Mouse (Mus musculus): ENCODE measurements at regions not wholly inside any gene's neighbourhood (a gene's known extent, or its start where the extent isn't known, plus 50 kb on each side); places are given as distances from the start of the nearest gene placed in this dataset.
"Not testable (repeated sequence)": the region's sequence is repeated elsewhere in the genome, so short reads cannot be mapped to it uniquely, and the experiment has no call there.

DNA sequence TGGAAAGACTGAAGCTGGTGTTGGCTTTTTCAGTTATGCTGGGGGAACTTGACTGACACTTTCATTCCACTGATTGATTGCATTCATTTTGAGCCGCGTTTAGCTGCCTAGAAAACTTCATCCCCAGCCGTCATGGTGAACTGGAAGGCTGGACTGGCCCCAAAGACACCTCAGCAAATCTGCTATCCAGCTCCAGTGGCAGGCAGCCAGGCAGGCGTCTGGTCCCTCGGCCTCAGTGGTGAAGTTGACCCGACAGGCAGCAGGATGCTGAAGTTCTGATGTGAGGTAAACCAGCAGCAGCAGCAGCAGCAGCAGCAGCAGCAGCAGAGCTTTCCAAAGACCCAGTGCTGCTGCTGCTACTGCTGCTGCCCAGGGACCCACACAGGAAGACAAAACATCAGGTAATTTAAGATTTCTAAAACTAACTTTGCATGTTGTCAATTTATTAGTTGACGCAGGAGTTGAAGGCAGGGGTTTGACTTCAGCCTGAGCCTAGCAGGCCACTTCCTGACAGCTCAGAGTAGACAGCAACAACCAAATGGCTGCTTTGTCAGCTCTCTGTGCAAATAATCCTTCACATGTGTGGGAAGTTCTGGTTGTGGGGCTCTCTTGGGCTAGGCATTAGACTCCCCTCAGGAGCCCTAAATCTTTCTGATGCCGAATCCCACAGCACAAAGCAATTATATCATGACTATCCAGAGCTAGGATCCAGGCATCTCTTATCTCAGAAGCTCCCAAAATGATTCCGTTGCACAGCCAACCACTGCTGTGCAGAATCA is 200.4 kb upstream of the Nhs start:
- peak; percentile 24 for DNase-seq (ENCODE audit: low read depth, low spot score)

DNA sequence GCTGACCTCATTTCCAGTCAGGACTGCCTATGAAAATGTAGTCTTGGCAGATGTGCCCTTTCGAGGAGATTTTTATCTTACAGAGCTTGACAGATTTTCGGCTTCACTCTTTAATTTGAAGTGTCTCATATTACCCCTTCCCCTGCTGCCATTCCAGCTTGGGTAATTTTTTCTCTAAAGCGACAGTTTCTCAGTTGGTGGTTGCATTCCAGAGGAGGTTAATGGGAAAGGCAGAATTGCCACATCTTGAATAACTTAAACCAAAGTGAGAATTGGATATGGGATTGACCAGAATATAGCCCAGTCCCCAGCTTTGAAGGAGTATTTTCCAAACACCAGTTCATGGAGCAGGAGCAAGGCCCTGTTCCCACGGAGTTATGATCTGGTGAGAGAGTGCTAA is 188.8 kb upstream of the Nhs start:
- DNase-seq (ENCODE audit: low read depth, low spot score) = peak; percentile 42

DNA sequence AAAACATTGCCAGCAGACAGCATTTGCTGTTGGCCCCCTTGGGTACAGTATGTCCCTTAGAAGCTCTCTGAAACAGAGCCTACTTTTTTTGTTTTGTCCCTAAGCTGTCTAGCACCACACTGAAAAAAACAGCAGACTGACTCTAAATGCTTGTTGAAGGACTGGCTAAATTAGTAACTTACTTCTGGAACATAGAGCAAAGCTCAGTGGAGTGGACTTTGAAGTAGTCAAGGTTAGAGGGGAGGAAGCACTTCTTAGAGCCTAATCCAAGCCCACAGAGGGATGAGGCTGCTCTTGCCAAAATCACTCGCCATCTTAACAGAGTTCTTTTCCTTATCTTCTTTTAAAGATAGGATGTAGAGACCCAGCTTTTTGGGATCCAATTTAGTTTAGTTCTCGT is 188.4 kb upstream of the Nhs start:
- DNase-seq (ENCODE audit: low read depth, low spot score) = no peak

DNA sequence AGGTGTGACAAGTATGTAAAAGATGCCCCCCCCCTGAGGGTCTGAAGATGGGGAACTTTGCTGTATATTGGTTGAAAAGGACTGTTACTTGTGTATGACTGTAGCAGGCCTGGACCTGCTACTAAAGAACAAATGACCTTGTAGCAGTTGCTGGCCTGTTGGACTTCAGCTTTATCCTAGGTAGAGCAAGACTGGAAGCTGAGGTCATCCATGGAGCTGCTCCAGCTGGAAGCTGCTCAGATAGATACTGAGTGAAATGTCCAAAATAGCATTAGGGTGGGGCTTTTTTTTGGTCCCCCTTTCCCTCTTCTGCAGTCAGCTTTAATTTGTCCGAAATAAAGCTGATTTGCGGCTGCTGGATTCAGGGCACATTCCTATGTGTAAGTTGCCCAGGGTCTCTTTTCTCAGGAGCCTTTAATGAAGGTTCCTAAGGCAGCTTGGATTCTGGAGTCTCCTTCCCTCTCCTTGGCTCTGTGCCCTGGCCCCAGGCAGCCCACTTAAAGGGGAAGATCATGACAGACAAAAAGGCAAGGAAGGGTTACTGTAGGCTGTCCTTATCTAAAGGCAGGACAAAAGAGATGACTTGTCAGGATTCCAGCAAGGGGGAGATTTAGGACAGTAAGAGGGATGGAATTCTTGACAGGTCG is 186.1 kb upstream of the Nhs start:
- DNase-seq (ENCODE audit: low read depth, low spot score) = no peak

DNA sequence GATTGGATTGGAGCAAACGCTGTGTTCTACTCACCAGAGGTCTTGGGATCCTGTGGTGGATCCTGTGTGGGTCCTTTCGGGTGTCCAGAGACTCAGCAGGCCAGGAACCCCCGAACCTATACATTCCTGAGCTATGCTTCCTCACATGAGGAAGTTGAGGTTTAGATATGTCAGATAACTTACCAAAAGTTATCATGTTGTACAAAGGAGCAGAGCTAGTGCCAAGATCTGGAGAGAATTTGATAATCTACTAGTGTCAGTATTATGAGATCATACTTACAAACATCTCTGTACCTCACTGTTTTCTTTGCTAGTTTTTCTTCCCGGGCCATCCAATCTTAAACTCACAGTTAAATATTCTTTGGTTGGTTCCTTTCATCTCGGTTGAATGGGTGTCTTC is 172.6 kb upstream of the Nhs start:
- no peak for DNase-seq (ENCODE audit: low read depth, low spot score)

DNA sequence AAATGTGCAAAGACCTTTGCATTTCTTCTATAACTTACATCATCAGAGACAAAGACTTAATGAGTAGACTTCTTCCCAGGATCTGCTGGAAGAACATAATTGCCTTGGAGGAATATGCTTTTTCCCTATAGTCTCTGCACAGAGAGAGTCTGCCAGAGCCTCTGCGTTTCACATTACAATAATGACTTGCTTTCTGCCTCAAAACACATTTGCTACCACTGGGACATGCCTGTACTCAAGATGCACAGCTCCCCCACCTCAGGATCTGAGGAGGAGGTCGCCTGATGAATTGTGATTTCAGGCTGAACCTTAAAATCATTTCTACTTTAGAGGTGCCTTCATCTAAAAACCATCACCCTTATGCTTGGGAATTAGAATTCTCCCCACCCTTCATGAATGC is 148.1 kb upstream of the Nhs start:
- no peak for DNase-seq (ENCODE audit: low read depth, low spot score)

DNA sequence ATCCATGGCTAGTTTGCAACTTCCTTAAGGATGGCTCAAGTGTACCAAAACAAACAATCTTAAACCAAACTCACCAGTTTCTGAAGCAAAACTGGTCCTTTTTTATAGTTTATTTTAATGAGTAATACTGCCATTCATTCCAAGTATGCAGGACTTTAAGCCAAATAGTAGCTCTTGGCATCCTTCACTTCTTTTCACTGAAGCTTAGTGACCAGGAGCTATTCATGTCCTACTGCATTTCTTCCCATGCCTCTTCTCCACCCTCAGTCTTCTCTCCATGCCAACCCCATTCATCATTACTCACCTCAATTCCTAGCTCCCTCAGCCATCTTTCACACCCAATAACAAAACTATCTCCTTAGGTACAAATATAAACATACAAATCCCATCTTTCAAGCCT is 144.6 kb upstream of the Nhs start:
- no peak for DNase-seq (ENCODE audit: low read depth, low spot score)

DNA sequence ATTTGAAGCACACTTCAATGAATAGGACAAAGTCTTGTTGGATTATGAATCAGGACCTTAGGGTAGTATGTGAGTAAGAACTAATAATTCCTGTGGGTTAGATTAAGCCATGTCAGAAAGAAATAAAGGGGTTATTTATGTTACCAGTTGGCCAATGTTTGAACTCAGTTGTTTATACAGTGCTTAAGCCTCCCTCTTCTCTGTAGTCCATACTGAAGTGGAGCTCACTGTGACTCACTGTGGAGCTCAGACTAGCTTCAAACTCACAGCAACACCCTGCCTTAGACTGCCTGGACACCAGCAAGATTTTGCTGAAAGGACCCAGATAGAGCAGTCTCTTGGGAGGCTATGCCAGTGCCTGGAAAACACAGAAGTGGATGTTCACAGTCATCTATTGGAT is 143.3 kb upstream of the Nhs start:
- no peak for DNase-seq (ENCODE audit: low read depth, low spot score)

DNA sequence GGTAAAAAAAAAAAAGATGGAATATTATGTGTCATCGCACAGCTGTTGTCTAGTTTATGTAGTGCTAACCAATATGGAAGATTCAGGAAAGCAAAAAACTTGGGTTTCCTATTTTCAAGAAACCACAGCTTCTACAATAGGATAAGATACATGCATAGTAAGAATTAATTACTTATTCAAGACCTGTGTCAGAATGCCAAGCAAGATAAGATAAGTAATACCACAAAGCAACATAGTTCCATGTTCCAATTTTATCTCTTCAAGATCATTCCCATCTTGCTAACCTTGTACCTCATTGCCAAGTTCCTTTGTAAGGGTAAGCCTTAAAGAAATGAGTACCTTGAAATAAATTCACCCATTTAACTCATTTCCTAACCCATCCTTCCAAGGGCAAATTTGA is 131.7 kb upstream of the Nhs start:
- no peak for DNase-seq (ENCODE audit: low read depth, low spot score)

DNA sequence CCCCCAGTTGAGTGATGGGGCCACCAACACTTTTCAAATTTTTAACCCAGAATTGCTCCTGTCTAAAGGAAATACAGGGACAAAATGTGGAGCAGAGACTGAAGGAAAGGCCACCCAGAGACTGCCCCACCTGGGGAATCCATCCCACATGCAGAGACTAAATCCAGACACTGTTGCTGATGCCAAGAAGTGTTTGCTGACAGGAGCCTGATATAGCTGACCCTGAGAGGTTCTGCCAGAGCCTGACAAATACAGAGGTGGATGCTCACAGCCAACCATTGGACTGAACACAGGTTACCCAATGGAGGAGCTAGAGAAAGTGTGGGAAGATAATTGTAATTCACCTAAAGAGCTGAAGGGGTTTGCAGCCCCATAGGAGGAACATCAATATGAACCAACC is 126.6 kb upstream of the Nhs start:
- not testable (repeated sequence) for DNase-seq (ENCODE audit: low read depth, low spot score)

DNA sequence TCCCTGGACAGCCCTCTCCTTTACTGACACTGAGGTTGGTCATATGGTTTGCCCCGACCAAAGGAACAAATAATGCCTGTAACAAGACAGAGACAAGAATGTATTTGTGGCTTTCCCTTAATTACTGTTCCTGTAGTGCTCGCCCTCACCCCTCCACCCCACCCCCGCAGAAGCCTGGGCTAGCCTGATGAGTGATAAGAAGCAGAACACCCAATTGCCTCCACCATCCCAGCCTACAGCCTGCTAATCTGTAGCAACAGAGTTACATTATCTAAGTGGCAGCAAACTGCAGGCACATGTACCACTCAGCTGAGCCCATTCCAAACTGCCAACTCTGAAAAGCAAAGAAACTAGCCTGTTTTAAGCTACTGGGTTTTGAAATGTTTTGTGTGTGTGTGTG is 124.7 kb upstream of the Nhs start:
- DNase-seq (ENCODE audit: low read depth, low spot score) = no peak

DNA sequence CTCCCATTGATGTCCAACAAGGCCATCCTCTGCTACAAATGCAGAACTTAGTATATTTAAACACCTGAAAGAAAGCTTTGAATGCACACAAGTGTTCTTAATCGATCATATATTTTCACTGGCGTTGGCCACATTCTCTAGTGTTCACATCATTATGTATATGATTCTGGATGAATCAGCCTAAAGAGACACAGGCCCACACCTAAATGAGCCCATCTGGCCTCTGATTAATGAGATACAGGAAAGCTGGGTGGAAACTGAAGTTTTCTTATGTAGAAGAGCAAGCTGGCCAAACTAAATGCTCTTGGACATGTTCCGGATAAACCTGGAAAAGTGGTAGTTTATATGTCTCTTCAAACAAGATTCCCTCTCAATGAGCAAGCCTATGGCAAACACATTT is 123.2 kb upstream of the Nhs start:
- DNase-seq (ENCODE audit: low read depth, low spot score) = no peak

DNA sequence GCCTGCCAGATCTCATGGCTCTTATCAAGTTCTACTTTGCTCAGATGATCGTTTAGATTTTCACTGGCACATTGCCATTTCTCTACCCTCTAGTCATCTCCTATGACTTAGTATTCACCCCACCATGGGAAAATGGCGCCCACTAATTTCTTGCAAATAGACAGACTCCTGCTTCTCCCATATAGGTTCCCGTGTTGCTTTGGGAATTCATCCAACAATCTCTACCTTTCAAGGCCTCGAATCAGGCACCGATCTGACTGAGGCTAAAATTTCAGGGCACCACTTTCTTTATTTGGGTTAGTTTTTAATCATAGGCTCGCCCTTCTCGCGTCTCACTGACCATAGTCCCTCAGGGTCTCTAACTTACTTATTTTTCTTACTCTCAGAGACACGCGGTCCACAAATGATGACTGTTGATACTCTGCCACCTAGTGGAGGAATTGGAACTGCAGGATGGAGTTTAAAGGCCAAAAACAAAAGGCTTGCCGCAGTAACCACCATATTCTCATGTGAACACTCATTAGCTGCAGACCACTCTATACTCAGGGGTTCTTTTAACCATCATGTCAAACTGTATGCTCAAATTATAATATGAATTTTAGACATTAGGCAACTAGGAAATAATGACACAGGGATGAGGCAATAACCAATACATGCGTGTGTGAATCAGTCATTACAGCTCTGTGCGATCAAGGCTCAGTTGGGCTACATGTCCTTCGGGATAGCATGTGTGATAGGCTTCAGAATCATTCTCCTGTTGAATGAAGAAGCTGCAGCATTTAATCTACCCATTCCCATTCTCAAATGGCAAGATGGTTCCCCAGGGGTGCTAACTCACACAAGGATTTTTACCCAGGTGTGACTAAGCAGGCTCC is 119.5 kb upstream of the Nhs start:
- DNase-seq (ENCODE audit: low read depth, low spot score) = peak; percentile 69

DNA sequence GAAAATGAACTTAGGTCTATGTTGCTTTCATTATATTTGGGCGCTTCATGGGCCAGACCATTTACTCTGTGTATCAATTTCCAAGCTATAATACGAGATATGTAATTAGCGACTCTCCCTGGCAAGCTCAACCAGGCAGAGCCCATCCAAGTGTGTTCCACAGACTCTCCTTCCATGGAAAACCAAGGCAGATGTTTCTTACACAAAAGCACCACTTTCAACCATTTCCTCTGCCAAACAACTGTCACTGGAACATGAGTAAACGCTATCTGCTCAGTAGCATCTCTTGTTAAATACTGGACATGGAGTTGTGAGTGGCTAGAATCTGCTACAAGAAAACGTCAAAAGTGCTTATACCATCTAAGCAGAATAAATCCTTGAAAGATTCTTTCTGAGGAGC is 115.1 kb upstream of the Nhs start:
- DNase-seq (ENCODE audit: low read depth, low spot score) = no peak

DNA sequence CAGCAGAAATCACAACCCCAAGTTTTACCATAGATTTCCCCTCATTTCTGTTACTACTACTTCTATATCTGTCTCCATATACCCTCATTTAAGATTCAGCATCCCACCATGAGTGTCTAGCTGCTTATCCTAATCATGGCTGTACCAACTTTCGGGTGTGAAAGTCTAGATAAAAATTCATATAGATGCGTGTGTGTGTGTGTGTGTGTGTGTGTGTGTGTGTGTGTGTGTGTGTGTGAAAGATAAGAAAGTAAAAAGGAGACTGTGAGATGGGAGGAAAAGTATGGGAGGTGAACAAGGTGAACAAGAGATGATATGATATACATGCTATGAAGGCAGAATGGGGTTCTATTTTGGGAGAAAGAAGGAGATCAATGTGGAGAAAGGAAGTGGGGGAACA is 111.7 kb upstream of the Nhs start:
- DNase-seq (ENCODE audit: low read depth, low spot score) = no peak

DNA sequence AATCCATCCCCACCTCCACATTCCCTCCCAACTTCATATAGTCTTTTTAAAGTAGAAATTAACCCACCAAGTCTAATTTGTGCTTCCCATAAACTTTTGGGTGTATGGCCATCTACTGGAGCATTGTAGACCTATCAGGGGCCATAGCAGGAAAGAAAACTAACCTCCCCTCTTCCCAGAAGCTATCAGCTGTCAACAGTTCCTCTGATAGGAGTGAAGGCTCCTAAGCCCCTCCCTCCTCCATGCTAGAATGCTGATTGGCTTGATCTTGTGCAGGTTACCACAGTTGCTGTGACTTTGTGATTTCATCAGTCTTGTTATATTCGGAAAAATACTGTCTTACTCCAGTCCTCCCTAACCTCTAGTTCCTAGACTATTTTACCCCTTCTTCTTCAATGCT is 109.4 kb upstream of the Nhs start:
- no peak for DNase-seq (ENCODE audit: low read depth, low spot score)

DNA sequence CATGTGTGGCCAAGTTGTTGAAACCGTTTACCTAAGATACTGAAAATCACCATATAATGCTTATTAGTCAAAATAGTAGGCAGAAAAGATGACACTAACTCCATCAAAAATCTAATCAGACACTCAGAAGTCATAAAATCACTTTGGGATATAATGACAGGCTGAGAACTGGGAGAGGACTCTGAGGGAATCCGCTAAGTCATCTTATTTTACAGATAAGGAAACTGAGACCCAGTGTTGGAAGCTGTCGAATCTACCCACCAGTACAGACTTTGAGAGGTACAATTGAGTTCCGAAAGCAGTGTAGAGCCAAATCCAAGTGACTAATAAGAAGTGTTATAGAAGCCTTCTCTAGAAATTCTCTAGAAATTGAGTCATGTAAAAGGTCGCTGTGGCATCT is 108.6 kb upstream of the Nhs start:
- no peak for DNase-seq (ENCODE audit: low read depth, low spot score)

DNA sequence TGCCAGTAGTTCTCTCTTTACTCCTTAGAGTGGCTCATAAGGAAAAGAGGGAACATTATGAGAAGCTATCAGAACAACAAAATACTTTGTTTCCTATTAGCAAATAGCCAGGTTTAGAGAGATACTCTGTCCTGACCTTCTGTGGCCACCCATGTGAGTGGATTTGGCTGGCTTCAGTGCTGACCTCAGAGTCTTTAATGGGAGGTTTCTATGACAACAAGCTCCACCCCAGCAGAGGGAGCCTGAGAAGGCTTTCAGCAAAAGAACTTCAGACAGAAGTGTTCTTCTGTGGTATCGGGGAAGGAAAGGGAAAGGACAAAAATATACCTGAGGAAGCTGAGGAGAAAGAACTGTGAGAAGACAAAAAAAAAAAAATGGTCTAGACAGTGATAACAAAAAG is 108.1 kb upstream of the Nhs start:
- peak; percentile 5 for DNase-seq (ENCODE audit: low read depth, low spot score)

DNA sequence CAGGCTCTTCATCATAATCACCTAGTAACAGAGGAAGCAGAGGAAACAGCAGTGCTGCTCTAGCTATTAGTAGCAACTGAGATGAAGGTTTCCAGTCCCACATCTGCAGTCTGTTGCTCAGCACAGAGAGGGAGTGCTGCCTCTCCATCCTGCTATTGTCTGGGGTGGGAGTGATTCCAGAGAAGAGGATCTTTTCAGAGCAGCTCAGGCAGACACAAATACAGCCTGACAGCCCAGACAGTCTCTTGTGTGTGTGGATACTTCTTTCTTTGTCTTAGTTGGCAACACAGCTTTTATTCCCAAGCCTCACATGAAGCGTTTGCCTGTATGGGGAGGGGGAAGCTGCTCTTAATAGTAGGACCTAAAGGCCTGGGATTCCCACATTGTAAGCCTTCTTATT is 107.2 kb upstream of the Nhs start:
- no peak for DNase-seq (ENCODE audit: low read depth, low spot score)

DNA sequence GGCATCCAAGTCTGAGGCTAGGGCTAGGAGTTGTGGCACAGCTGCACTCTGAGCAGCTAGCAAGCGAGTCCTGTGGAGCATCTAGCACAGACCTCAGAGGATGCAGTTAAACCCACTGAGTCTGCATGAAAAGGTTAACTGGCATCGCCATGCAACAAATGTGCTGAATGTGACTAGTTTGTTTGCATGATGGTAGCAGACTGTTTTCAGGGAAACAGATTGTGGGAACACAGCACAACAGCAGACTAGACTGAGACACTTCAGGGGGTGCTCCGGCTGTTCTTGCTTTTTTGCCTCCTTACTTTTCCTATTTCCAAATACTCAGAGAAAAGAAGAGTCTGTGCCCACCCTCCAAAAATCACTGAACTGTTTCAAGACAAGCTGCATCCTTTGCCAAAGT is 97.9 kb upstream of the Nhs start:
- DNase-seq (ENCODE audit: low read depth, low spot score) = no peak

DNA sequence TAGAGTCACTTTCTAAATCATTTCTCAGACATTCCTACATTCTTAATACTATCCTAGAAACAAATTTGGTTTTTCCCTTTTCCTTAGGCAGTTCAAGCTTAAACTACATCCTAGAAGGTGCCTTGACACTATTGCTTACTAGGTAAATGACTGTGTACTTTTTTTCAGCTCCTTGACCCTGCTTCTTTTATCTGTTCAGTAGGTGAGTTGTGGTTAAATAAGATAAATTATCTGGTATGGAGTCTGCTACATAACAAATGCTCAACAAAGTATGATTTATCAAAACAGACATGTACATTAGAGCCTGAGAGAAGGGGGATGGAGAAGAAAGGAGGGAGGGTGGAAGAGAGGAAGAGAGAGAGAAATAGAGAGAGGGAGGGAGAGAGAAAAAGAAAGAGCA is 96.3 kb upstream of the Nhs start:
- DNase-seq (ENCODE audit: low read depth, low spot score) = no peak

DNA sequence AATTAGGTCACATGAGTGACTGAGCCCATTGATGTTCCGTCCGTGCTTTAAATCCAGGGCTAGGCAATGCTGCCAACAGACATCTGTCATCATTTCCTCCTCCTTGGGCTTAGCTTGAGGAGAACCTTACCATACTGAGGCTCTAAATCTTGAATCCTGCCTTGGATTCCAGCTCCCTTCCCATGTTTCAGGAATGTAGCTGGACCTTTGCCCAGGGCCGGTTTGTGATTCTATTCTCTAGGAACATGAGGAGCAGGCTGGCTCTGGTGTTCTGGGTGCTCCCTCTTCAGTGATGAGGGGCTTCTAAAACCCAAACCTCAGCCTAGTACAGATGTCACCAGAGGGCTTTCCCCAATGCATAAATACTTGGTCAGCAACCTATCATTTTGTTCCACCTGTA is 81.8 kb upstream of the Nhs start:
- no peak for DNase-seq (ENCODE audit: low read depth, low spot score)

DNA sequence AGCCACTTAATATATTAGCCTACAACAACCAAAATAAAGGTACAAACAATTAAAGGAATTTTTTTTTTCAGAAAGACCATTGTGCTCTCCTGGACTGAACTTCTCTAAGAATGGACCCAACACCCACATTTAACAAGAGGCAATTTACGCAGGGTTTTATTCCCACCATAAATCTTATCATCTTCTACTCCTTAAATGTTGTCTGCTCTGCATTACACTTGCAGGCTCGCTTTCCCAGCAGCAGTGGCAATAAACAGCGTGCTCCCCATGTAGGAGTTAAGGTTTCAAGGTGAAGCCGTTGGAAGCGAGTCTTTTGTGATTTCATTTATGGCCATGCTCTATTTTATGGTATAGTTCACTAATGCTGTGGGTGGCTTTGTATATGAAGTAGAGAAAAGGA is 76.0 kb upstream of the Nhs start:
- peak; percentile 4 for DNase-seq (ENCODE audit: low read depth, low spot score)

Data from forelimb bud, embryonic 11.5 days (tissue).